Mouse (Mus musculus): ENCODE measurements around the gene Timm23.
"Not testable (repeated sequence)": the region's sequence is repeated elsewhere in the genome, so short reads cannot be mapped to it uniquely, and the experiment has no call there.

The Timm23 gene

DNA sequence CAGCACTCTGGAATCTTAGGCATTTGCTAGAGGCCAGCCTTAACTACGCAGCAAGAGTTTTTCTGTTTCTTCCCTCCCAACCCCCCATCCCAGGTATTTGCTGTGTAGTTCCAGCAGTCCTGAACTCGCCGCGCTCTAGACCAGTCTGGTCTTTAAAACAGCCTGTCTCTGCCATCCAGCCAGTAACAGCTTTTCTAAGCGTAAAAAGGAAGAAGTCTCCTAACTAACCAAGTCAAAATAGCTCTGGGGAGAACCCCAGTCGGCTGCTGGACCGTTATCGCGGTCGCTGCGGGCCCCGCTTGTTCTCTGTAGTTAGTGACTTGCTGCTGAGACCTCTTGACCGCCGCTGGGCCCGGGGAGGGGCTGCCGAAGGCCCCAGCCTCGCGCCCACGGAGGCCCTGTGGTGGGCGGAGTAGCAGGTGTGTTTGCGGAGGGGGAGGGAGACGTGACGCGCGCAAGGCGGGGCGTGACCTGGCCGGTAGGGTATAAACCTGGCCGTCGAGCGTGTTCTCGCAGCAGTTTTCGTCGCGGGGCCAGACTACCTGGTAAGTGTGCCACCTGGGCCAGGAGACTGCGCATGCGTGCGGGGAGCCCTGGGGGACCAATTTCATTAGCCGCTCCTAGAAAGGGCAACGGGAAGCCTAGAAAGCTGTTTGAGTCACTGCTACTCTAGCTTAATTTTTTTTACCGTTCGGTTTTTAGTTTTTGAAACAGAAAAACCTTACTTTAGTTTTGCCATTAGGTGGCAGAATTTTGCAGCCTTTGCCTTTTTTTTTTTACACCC lies 36.2 kb downstream of the Timm23 start:
- peak; percentile 80 to 86 for DNase-seq (ENCODE audit: low spot score in 2 of 2)

DNA sequence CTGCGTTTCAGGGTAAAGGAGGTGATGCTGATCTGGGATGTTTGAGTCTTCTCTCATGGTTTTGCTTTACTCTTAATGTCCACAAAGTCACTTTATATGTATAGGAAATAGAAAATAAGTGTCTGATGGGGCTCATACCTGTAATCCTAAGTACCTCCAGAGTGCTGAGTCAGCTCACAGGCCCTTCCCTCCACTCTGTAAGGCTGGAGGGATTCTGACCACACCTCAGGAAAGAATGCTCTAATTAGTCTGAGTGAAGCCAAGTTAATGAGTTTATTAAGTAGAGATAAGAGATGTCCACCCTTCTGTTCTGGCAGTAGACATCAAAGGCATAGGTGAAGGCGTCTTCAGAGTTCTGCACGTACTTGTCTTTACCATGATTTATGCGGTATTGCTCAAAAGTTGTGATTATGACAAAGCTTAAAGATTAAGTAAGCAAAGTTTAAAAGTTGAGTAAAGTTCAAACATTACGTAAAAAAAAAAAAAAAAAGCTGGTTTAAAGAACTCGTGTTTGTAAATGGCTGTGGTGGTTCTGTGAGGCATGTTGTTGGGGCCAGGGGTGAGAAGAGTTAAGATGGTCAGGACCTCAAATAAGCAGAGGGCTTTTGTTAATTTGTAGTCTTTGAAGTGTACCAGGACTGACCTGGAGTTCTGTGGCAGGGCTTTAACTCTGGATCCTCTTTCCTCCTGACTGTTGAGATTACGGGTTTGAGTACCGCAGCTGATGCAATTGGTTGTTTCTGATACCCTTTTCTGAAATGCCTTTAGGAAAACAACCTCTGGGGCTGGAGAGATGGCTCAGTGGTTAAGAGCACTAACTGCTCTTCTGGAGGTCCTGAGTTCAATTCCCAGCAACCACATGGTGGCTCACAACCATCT lies 37.3 kb downstream of the Timm23 start:
- DNase-seq (ENCODE audit: low spot score in 2 of 2), result no peak

- no peak for DNase-seq (ENCODE audit: low spot score in 2 of 2)
These were observed 38.4 kb downstream of the Timm23 start for GRCm38 (mm10) chr14:32163203-32163888.

GRCm38 (mm10) chr14:32162231-32162630 lies 39.5 kb downstream of the Timm23 start:
- DNase-seq (ENCODE audit: low spot score in 2 of 2), result no peak

- DNase-seq (ENCODE audit: low spot score in 2 of 2), result peak; percentile 8 to 9
These were observed 40.4 kb downstream of the Timm23 start for GRCm38 (mm10) chr14:32161090-32161885.

DNA sequence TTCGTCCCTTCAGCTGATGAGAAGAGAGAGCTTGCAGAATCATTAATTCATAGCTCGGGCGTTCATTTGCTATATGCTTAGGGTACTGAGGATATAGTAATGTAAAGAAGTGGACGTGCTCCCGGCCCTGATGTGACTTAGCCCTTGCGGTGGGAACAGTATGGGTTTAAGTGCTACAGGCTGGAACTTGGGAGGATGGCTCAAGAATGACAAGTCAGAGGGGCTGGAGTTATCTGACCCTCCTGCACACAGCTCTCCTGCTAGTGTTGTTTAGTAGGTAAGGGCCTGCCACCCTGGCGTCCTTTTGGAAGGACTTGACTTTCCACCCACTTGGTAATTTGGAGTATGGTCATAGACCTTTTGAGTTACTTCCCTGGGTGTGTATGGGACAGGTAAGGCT lies 41.1 kb downstream of the Timm23 start:
- DNase-seq (ENCODE audit: low spot score in 2 of 2), result no peak

DNA sequence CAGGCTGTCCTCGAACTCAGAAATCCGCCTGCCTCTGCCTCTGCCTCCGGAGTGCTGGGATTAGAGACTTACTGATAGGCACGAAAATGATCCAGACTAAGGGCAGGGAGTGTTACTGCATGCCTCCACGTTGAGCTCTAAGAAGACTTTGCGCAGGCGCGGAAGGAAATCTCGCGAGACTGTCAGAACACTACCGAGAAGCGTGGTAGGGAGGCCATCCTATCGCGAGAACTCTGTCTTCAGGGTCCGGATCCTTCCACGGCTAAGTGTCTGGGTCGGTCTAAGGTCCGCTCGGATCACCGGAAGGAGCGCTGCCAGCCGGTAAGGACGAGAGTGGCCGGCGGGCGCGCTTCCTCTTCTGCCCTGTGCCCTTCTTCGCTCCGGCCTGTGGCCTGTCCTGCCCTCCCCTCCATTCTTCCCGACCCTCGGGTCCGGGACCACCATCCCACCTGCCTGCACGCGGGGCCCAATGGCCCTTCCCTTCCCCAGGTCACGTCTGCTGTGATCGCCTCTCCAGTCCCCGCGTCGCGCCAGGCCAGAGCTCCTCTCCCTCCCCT lies 41.9 kb downstream of the Timm23 start, which contains the start of gene Ncoa4:
Gene Ncoa4 (plus strand): TSS at position 176 of the 557 bp plus-strand sequence.
- peak; percentile 99 for DNase-seq (ENCODE audit: low spot score in 2 of 2)

GRCm38 (mm10) chr14:32159150-32159670 lies 42.5 kb downstream of the Timm23 start:
- DNase-seq (ENCODE audit: low spot score in 2 of 2), result no peak

DNA sequence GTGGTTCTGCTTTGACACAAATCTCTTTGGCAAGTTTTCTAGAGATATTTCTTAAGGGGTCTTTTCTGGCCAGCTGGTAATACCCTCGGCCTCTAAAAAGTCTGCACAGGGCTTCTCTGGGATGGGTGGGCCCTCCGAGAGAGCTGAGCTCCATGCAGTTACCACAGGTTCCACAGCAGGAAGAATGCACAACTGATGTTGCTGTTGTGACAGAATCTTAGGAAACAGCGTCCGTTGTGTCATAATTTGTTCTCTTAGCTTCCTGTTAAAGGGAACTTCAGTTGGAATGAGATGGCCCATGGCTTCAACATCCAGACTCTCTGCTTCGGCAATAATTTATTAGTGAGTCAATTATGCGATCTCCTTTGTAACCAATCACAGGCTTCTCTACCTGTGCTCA lies 46.9 kb downstream of the Timm23 start:
- no peak for DNase-seq (ENCODE audit: low spot score in 2 of 2)

DNA sequence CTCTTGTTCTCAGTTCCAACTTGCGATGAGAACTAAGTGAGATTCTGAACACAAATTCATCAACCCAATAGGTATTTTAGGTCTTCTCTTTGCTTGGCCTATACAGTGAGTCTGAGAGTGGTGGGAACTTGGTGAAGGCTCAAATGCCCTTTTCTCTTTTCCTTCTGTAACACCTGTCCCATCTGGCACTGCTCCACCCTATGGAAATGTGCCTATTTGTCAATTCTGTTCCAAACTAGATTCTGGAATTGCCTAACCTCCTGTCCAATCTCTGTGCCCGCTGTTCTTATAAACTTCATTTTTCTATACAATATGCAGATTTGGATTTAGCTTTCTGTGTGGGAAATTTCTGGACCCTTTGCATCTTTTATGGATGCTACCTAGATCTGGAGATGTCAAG lies 48.5 kb downstream of the Timm23 start:
- DNase-seq (ENCODE audit: low spot score in 2 of 2), result peak in 1 of 2 experiments; percentile 34

DNA sequence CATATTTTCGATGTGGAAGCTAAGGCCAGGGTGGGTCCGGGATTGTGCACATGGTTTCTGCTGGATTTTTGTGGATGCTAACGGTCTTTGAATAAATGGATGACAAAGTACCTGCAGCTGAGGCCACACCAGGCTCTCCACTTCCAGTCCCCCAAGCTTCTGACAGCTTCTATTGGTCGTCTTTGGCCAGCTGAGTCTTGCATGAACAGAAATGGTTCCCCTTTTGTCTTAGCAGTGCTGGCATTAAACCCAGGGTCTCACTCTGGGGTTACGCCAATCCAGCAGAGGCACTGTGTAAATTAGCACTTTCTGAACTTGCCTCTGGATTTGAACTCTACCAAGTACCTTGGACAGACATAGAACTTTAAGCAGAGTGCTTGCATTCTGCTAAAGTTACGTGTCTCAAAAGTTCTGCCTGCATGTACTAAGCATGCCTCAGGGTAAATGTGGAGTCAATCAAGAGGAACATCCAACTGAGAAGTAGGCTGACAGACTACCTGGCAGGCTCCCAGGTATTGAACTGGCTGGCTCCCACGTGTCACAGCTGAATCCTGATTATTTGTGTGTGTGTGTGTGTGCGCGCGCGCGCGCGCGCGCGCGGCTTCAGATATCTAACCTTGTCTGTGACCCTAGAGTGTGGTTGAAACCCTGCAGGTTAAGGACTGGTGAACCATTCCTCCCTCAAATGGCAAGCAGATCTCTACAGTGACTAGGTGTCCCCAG lies 49.3 kb downstream of the Timm23 start:
- DNase-seq (ENCODE audit: low spot score in 2 of 2), result no peak

- no peak for DNase-seq (ENCODE audit: low spot score in 2 of 2)
These were observed 50.8 kb downstream of the Timm23 start for GRCm38 (mm10) chr14:32150872-32151271.

GRCm38 (mm10) chr14:32146578-32146977 lies 55.1 kb downstream of the Timm23 start:
- DNase-seq (ENCODE audit: low spot score in 2 of 2), result no peak

GRCm38 (mm10) chr14:32145809-32146511 lies 55.7 kb downstream of the Timm23 start:
- no peak for DNase-seq (ENCODE audit: low spot score in 2 of 2)

- DNase-seq (ENCODE audit: low spot score in 2 of 2), result no peak
These were observed 56.3 kb downstream of the Timm23 start for GRCm38 (mm10) chr14:32145401-32145800.

GRCm38 (mm10) chr14:32144734-32145133 lies 57.0 kb downstream of the Timm23 start:
- no peak for DNase-seq (ENCODE audit: low spot score in 2 of 2)

DNA sequence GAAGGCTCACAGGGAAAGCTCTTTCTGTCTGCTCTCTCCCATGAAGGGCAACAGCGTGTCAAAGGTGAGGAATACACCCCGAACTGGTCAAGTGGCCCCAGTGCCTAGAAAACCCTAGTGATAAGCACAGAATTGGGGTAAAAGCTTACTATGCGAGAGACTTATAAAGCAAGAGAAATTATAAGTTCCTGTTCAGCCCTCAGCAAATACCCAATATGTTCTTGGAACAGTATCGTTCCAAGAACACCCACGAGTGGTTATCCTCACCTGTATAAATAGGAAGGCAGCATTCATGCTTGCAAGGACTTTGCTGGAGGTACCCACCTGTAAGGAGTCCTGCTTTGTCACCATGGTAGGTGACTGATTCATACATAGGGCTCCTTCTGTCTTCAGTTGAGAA lies 60.0 kb downstream of the Timm23 start, which contains the start of gene Msmb:
Gene Msmb (plus strand): TSS at position 301 of the 400 bp plus-strand sequence.
- no peak for DNase-seq (ENCODE audit: low spot score in 2 of 2)

GRCm38 (mm10) chr14:32140359-32140965 lies 61.2 kb downstream of the Timm23 start:
- DNase-seq (ENCODE audit: low spot score in 2 of 2), result no peak

- not testable (repeated sequence) for DNase-seq (ENCODE audit: low spot score in 2 of 2)
These were observed 65.2 kb downstream of the Timm23 start for GRCm38 (mm10) chr14:32136467-32136866.

Measured in urinary bladder, postnatal 36 days (tissue).